In genomic region chr9:44482112-44482511, GRCm38 (mm10) we compare ENCODE assay signal across 8 mouse cellular contexts. TPM values are rescaled to one million over a fixed set of nuclear protein-coding genes. Genes with fewer than 3 reads are reported as not detected.
DNase-seq lines count a peak whose midpoint lies in the region; ATAC-seq and TF ChIP-seq lines count a peak whose summit lies in the region.

No protein-coding gene starts in this region.

- H3K9ac ChIP-seq in kidney, embryonic 15.5 days = peak overlapping the region; percentile 95
- H3K9ac ChIP-seq in embryonic facial prominence, embryonic 11.5 days (replicated peaks; ENCODE audit: low read length) = no peak overlapping the region
- H3K9ac ChIP-seq in hindbrain, postnatal 0 days (replicated peaks; ENCODE audit: low read length) = peak overlapping the region; percentile 98; the same call in 1 of the 2 replicates
- H3K9ac ChIP-seq in midbrain, postnatal 0 days (replicated peaks; ENCODE audit: low read length, poor library complexity, severe bottlenecking) = peak overlapping the region; percentile 98

- TF ChIP-seq CTCF in hindbrain, postnatal 0 days (IDR thresholded peaks at IDR 0.05; ENCODE audit: low read depth) = no peak
- TF ChIP-seq CTCF in midbrain, postnatal 0 days (IDR thresholded peaks at IDR 0.05) = no peak

- no peaks in the 10 kb centered on the region for H3K9me3 ChIP-seq in kidney, embryonic 15.5 days (replicated peaks)
- H3K9me3 ChIP-seq in embryonic facial prominence, embryonic 11.5 days (replicated peaks; ENCODE audit: control insufficient read depth, low read length) = no peaks in the 10 kb centered on the region
- no peaks in the 10 kb centered on the region for H3K9me3 ChIP-seq in hindbrain, postnatal 0 days (ENCODE audit: low read length)
- no peaks in the 10 kb centered on the region for H3K9me3 ChIP-seq in midbrain, postnatal 0 days (ENCODE audit: low read length)

- no peaks in the 10 kb centered on the region for H3K36me3 ChIP-seq in kidney, embryonic 15.5 days
- no peaks in the 10 kb centered on the region for H3K36me3 ChIP-seq in embryonic facial prominence, embryonic 11.5 days (replicated peaks; ENCODE audit: control insufficient read depth, insufficient read depth, low read depth, low read length)
- H3K36me3 ChIP-seq in hindbrain, postnatal 0 days (ENCODE audit: insufficient read depth, low read length) = no peaks in the 10 kb centered on the region
- H3K36me3 ChIP-seq in midbrain, postnatal 0 days (ENCODE audit: insufficient read depth, low read length) = no peaks in the 10 kb centered on the region

- H3K27me3 ChIP-seq in kidney, embryonic 15.5 days = no peaks in the 10 kb centered on the region
- H3K27me3 ChIP-seq in embryonic facial prominence, embryonic 11.5 days (ENCODE audit: control insufficient read depth, insufficient read depth, low read length) = no peaks in the 10 kb centered on the region
- no peaks in the 10 kb centered on the region for H3K27me3 ChIP-seq in hindbrain, postnatal 0 days (ENCODE audit: insufficient read depth, low read length)
- no peaks in the 10 kb centered on the region for H3K27me3 ChIP-seq in midbrain, postnatal 0 days (ENCODE audit: insufficient read depth, low read length)

- peak overlapping the region; percentile 91 for H3K27ac ChIP-seq in kidney, embryonic 15.5 days
- H3K27ac ChIP-seq in embryonic facial prominence, embryonic 11.5 days (replicated peaks; ENCODE audit: low read depth, low read length) = peak overlapping the region; percentile 93; the same call in 1 of the 2 replicates
- peak overlapping the region; percentile 95 for H3K27ac ChIP-seq in hindbrain, postnatal 0 days
- peak overlapping the region; percentile 95 for H3K27ac ChIP-seq in midbrain, postnatal 0 days (ENCODE audit: low read depth, low read length)

- DNase-seq in kidney, adult 11 months = no peak
- no peak for DNase-seq in embryonic facial prominence, embryonic 11.5 days (ENCODE audit: low spot score)
- no peak for DNase-seq in hindbrain, postnatal 0 days (ENCODE audit: low spot score)
- no peak for DNase-seq in midbrain, postnatal 0 days (ENCODE audit: low spot score)
- no peak for DNase-seq in testis, postnatal 10 days (ENCODE audit: low spot score)
- no peak for DNase-seq in ovary, postnatal 36 days (ENCODE audit: low spot score)
- no peak for DNase-seq in right cerebral cortex, postnatal 10 days (ENCODE audit: low spot score in 2 of 2)

- H3K4me2 ChIP-seq in kidney, embryonic 15.5 days = peak overlapping the region; percentile 87
- peak overlapping the region; percentile 81 for H3K4me2 ChIP-seq in embryonic facial prominence, embryonic 11.5 days (ENCODE audit: low read depth, low read length)
- peak overlapping the region; percentile 88 for H3K4me2 ChIP-seq in hindbrain, postnatal 0 days (ENCODE audit: low read depth, low read length)
- H3K4me2 ChIP-seq in midbrain, postnatal 0 days (ENCODE audit: low read depth, low read length, poor library complexity, severe bottlenecking) = peak overlapping the region; percentile 99

- peak overlapping the region; percentile 98 for H3K4me3 ChIP-seq in kidney, embryonic 15.5 days (replicated peaks)
- H3K4me3 ChIP-seq in embryonic facial prominence, embryonic 11.5 days (ENCODE audit: low read depth, low read length) = peak overlapping the region; percentile 98; the same call in 1 of the 2 replicates
- peak overlapping the region; percentile 87 for H3K4me3 ChIP-seq in hindbrain, postnatal 0 days (ENCODE audit: low read length)
- H3K4me3 ChIP-seq in midbrain, postnatal 0 days (ENCODE audit: low read depth, low read length) = peak overlapping the region; percentile 98

- 11% methylated on average over 3 of the region's 3 CpGs for WGBS in kidney, embryonic 15.5 days
- 7% methylated on average over 3 of the region's 3 CpGs for WGBS in embryonic facial prominence, embryonic 11.5 days
- WGBS in hindbrain, postnatal 0 days = 9% methylated on average over 3 of the region's 3 CpGs
- 7% methylated on average over 3 of the region's 3 CpGs for WGBS in midbrain, postnatal 0 days

- ATAC-seq in kidney, embryonic 15.5 days (replicated peaks; ENCODE audit: low FRiP score) = no peak
- ATAC-seq in embryonic facial prominence, embryonic 11.5 days (replicated peaks; ENCODE audit: insufficient number of reproducible peaks, low FRiP score, low TSS enrichment, low read depth) = no peak
- no peak for ATAC-seq in hindbrain, postnatal 0 days
- ATAC-seq in midbrain, postnatal 0 days (ENCODE audit: low FRiP score) = no peak

- peaks cover 67% of the 10 kb centered on the region for H3K4me1 ChIP-seq in kidney, embryonic 15.5 days
- peaks cover 21% of the 10 kb centered on the region; the same call in 1 of the 2 replicates for H3K4me1 ChIP-seq in embryonic facial prominence, embryonic 11.5 days (ENCODE audit: control insufficient read depth, insufficient read depth, low read length)
- peaks cover 38% of the 10 kb centered on the region for H3K4me1 ChIP-seq in hindbrain, postnatal 0 days (ENCODE audit: insufficient read depth, low read length)
- H3K4me1 ChIP-seq in midbrain, postnatal 0 days (ENCODE audit: insufficient read depth, low read length) = peaks cover 37% of the 10 kb centered on the region

RNA-seq across cellular contexts. Expression of gene Bcl9l, which starts 0.5 kb away (rescaled TPM):
- 11.3 and 11.7 TPM in 2 replicates for polyA plus RNA-seq in kidney, embryonic 15.5 days (2015; fragmentation: Nextera tagmentation; extraction: Ambion mirVana)
- 10.3 and 11.8 TPM in 2 replicates for polyA plus RNA-seq in embryonic facial prominence, embryonic 11.5 days (2014; fragmentation: Nextera tagmentation; extraction: Ambion mirVana)
- 32.7 and 44.5 TPM in 2 replicates for total RNA-seq in hindbrain, postnatal 0 days (2014; rRNA removed)
- polyA plus RNA-seq in hindbrain, postnatal 0 days (2015; fragmentation: Nextera tagmentation; extraction: Ambion mirVana) = 7.8 and 8.4 TPM in 2 replicates
- 42.1 and 61.1 TPM in 2 replicates for total RNA-seq in midbrain, postnatal 0 days (2014; rRNA removed)
- 10.0 and 10.4 TPM in 2 replicates for polyA plus RNA-seq in midbrain, postnatal 0 days (2015; fragmentation: Nextera tagmentation; extraction: Ambion mirVana)

RNA-seq across cellular contexts. Expression of gene Upk2, which starts 27.3 kb away (rescaled TPM):
- 0.60 and 2.5 TPM in 2 replicates for polyA plus RNA-seq in kidney, embryonic 15.5 days (2015; fragmentation: Nextera tagmentation; extraction: Ambion mirVana)
- polyA plus RNA-seq in embryonic facial prominence, embryonic 11.5 days (2014; fragmentation: Nextera tagmentation; extraction: Ambion mirVana) = 0.59 and 1.3 TPM in 2 replicates
- total RNA-seq in hindbrain, postnatal 0 days (2014; rRNA removed) = not detected in 2 replicates
- polyA plus RNA-seq in hindbrain, postnatal 0 days (2015; fragmentation: Nextera tagmentation; extraction: Ambion mirVana) = not detected in 2 replicates
- total RNA-seq in midbrain, postnatal 0 days (2014; rRNA removed) = not detected in 2 replicates
- not detected in 2 replicates for polyA plus RNA-seq in midbrain, postnatal 0 days (2015; fragmentation: Nextera tagmentation; extraction: Ambion mirVana)

RNA-seq across cellular contexts. Expression of gene Foxr1, which starts 41.2 kb away (rescaled TPM):
- polyA plus RNA-seq in kidney, embryonic 15.5 days (2015; fragmentation: Nextera tagmentation; extraction: Ambion mirVana) = not detected in 2 replicates
- not detected in 2 replicates for polyA plus RNA-seq in embryonic facial prominence, embryonic 11.5 days (2014; fragmentation: Nextera tagmentation; extraction: Ambion mirVana)
- total RNA-seq in hindbrain, postnatal 0 days (2014; rRNA removed) = not detected in 2 replicates
- polyA plus RNA-seq in hindbrain, postnatal 0 days (2015; fragmentation: Nextera tagmentation; extraction: Ambion mirVana) = not detected in 2 replicates
- not detected in 2 replicates for total RNA-seq in midbrain, postnatal 0 days (2014; rRNA removed)
- polyA plus RNA-seq in midbrain, postnatal 0 days (2015; fragmentation: Nextera tagmentation; extraction: Ambion mirVana) = not detected in 2 replicates
